Mouse (Mus musculus) embryonic fibroblast, embryonic 13.5 days (primary cell): Measurements from ENCODE around the gene Ide. TPM values are rescaled to one million over a fixed set of nuclear protein-coding genes. Genes with fewer than 3 reads are reported as not detected.

ENCODE experiments used
- H3K27ac ChIP-seq: 2 replicates; pipeline ENCODE4 v1.5.1; 2012; ENCODE audit warnings: low read length, control low read depth, inconsistent platforms; ENCODE audit not compliant: insufficient read depth
- H3K4me1 ChIP-seq: 2 replicates; pipeline ENCODE4 v1.6.1; 2011; ENCODE audit warnings: low read length; ENCODE audit not compliant: control insufficient read depth, insufficient read depth
- H3K4me3 ChIP-seq: 2 replicates; pipeline ENCODE4 v1.5.1; 2011; ENCODE audit warnings: mild to moderate bottlenecking, control low read depth, low read length; ENCODE audit not compliant: insufficient read depth
- CTCF ChIP-seq: IDR thresholded peaks from 2 replicates; pipeline ENCODE4 v1.5.1; 2011; ENCODE audit warnings: mild to moderate bottlenecking, control low read depth, low read length, moderate library complexity, borderline replicate concordance; ENCODE audit not compliant: insufficient read depth
- POLR2A ChIP-seq: IDR thresholded peaks from 2 replicates; pipeline ENCODE4 v1.6.1; 2011; ENCODE audit warnings: low read depth, mild to moderate bottlenecking, control low read depth, low read length, moderate library complexity
- polyA plus RNA-seq: library from polyadenylated mRNA; stranded (reverse); fragments of >200 nt; gene quantifications from 2 replicates; pipeline ENCODE4 v1.2.4, GENCODE M21; 2011; ENCODE audit warnings: low read depth; ENCODE audit not compliant: missing spikeins, insufficient read length

Gene Ide
- polyA plus RNA-seq, 1 experiment, result 59.2 TPM

- TF ChIP-seq CTCF (no peak), POLR2A (no peak)
- Histone ChIP-seq H3K4me3 (no peak overlapping the region), H3K4me1 (no peaks in the 10 kb centered on the region), H3K27ac (no peak overlapping the region)
Measured at GRCm38 (mm10) chr19:37310133-37310532, 27.5 kb downstream of the Ide start.

GRCm38 (mm10) chr19:37308941-37309340, 28.7 kb downstream of the Ide start:
- TF ChIP-seq CTCF (no peak), POLR2A (no peak)
- H3K27ac ChIP-seq, result no peak overlapping the region
- H3K4me3 ChIP-seq, result no peak overlapping the region
- H3K4me1 ChIP-seq, result no peaks in the 10 kb centered on the region

GRCm38 (mm10) chr19:37307826-37308545, 29.7 kb downstream of the Ide start:
- no peak overlapping the region for H3K4me3 ChIP-seq
- TF ChIP-seq POLR2A (no peak), CTCF (no peak)

DNA sequence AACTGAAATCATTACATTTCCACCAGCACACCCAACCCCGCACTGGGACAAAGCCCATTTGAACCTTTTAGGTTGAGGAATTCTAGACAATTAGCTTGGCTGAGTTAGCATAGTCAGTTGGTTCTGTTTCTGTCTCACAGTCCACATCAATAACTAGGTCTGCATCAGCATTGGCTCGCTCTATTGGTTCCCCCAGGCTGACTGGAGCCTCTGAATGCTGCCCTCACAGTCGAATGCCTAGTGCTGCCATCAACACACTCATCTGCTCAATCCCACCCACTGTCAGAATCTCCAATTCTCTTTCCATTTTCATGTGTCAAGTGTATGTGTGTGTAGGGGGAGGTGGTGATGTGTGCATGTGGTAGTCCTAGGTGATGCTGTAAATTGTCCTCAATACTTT, 31.5 kb downstream of the Ide start:
- TF ChIP-seq CTCF (no peak), POLR2A (no peak)
- Histone ChIP-seq H3K4me3 (no peak overlapping the region), H3K27ac (no peak overlapping the region), H3K4me1 (no peaks in the 10 kb centered on the region)

More at GRCm38 (mm10) chr19:37307826-37308545, 29.7 kb downstream of the Ide start:
- Histone ChIP-seq H3K4me1 (no peaks in the 10 kb centered on the region), H3K27ac (no peak overlapping the region)

DNA sequence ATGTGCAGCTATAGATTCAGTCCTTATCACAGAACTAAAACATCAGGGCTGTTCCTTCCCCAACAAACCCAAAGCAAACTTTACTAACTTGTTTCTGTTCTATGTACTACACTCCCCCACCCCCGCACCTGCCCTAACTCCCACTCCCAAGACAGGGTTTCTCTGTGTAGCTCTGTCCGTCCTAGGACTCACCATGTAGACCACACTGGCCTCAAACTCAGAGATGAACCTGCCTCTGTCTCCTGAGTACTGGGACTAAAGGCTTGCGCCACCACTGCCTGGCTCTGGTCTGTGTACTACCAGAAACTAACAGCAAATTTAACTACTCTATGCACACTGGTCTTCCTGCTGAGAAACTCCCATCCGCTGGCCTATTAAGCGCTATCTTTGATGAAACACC, 32.8 kb downstream of the Ide start:
- no peak overlapping the region for H3K27ac ChIP-seq
- no peaks in the 10 kb centered on the region for H3K4me1 ChIP-seq
- H3K4me3 ChIP-seq, result no peak overlapping the region
- TF ChIP-seq CTCF, result no peak
- TF ChIP-seq POLR2A, result no peak

DNA sequence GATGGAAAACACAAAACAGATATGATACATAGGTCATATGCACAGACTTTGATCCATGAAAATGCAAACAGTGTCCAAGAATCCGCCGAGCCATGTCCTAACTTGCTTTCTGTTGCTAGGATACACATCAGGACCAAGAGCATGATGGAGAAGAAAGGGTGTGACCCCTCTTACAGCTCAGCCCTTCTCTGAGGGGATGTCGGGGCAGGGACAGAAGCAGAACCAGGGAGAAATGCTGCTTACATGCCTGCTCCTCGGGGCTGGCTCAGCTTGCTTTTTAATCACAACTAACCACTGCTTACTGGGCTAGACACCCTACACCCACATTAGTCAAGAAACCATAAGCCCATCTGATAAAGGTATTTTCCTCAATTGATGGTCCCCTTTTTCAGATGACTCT, 33.6 kb downstream of the Ide start:
- TF ChIP-seq CTCF (no peak), POLR2A (no peak)
- no peaks in the 10 kb centered on the region for H3K4me1 ChIP-seq
- no peak overlapping the region for H3K4me3 ChIP-seq
- no peak overlapping the region for H3K27ac ChIP-seq

- no peaks in the 10 kb centered on the region for H3K4me1 ChIP-seq
- no peak overlapping the region for H3K4me3 ChIP-seq
- no peak overlapping the region for H3K27ac ChIP-seq
- TF ChIP-seq CTCF, result no peak
Measured at GRCm38 (mm10) chr19:37301733-37302132, 35.9 kb downstream of the Ide start.

DNA sequence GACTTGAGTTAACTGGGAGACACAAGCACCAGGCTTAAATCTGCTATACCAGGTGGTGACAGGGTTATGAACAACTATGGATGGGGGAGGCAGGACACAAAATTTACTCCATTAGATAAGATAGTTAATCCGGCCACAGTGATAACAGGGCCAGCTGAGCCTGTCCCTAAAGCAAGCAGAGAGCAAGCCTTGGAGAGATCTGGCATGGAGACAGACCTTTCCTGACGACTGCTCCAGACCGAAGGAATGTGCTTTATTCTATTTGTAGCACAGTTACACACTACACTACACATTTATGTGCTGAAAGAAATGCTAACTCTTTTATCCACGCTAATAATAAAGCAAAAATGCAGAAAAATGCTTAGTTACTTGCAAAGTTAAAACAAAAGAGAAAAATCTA, 46.0 kb downstream of the Ide start:
- TF ChIP-seq CTCF (no peak), POLR2A (no peak)
- Histone ChIP-seq H3K27ac (no peak overlapping the region), H3K4me3 (no peak overlapping the region), H3K4me1 (no peaks in the 10 kb centered on the region)

GRCm38 (mm10) chr19:37290906-37291305, 46.7 kb downstream of the Ide start:
- Histone ChIP-seq H3K4me3 (no peak overlapping the region), H3K4me1 (no peaks in the 10 kb centered on the region), H3K27ac (no peak overlapping the region)
- TF ChIP-seq POLR2A (no peak), CTCF (no peak)

GRCm38 (mm10) chr19:37284775-37285174, 52.9 kb downstream of the Ide start:
- Histone ChIP-seq H3K27ac (no peak overlapping the region), H3K4me1 (no peaks in the 10 kb centered on the region; the same call in 1 of the 2 replicates), H3K4me3 (no peak overlapping the region)
- TF ChIP-seq POLR2A (no peak), CTCF (no peak)
